Mouse (Mus musculus): ENCODE results near the gene Tex35. TPM values are rescaled to one million over a fixed set of nuclear protein-coding genes. Genes with fewer than 3 reads are reported as not detected.

Gene Tex35
- total RNA-seq, 2 experiments from 2014 or later = not detected

DNA sequence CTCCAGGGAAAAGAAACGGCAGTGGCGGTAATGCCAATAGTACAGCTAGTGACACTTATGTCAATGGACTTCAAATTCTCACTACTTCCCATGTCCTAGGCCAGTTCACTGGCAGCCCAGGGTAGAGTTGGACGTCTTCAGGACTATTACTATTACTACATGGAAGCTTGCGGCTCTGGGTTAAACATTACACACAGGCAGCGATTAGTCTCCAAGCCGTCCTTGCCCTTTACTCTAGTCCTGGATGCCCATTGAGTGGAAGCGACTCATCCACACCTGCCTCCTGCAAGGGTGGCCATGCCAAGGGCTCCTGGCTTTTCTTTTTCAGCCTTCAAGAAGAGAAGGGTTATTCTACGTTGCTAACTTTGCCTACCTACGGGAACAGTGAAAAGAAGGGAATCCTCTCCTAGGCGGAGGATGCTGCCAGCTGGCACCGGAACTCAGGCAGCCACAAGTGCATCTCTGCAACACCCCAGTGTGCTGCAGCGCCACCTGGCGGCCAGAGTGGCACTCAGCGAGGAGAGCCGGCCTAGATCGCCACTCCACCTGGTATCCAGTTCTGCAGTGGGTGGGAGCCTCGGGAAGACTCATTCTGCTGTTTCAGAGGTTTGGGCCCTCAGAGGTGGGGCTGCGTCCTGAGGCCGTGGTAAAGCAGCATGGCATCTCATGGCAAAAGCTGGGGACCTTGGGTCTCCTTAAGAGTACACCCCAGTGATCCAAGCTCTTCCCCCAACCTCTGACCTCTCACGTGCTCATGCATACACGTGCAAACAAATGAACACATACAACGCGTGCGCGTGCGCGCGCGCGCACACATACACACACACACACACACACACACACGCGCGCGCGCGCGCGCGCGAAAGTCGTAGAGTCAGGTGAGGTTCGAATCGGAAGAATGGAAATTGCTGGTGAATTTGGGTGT lies 31.4 kb downstream of the Tex35 start:
- H3K27ac ChIP-seq = no peak overlapping the region
- DNase-seq (ENCODE audit: low spot score in 2 of 2) = peak; percentile 88 to 95
- TF ChIP-seq CTCF (conservative IDR thresholded peaks at IDR 0.05) = peak; percentile 94
- peak overlapping the region; percentile 39 for H3K4me3 ChIP-seq

DNA sequence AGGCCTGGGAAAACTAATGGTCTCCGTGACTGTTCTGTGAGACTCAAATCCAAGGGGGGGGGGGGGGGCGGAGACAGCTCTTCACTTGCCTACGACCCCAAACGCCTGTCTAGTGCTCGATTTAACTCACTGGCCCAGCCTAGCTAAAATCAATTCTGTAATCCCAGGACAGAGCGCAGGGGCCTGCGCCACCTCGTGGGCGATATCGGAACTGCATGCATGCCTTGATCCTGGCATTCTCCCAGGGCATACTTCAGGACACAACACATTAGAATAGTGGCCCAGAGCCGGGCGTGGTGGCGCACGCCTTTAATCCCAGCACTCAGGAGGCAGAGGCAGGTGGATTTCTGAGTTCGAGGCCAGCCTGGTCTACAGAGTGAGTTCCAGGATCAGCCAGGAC lies 32.2 kb downstream of the Tex35 start:
- peak; percentile 85 for TF ChIP-seq CTCF (conservative IDR thresholded peaks at IDR 0.05)
- DNase-seq (ENCODE audit: low spot score in 2 of 2) = peak; percentile 71 to 89
- H3K27ac ChIP-seq = no peak overlapping the region
- no peak overlapping the region for H3K4me3 ChIP-seq

DNA sequence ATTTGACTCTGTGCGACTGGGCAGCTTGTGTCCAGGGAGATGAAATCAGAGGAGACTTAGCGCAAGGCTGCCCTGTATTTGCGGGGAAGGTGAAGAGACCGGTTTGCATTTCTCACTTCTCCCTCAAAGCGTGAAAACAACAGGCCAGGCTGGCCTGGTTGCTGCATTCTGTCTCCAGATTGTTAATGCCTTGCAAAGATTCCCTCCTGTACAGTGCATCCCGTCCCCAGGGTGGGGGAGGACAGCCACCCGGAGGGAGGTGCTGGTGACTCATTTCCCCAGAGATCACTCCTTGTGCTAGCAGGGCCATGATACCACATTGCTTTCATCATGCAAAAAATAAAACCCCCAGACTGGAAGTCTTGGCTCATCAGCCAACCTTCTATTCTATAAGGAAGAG lies 33.5 kb downstream of the Tex35 start:
- Histone ChIP-seq H3K27ac (no peak overlapping the region), H3K4me3 (no peak overlapping the region)
- no peak for DNase-seq (ENCODE audit: low spot score in 2 of 2)
- TF ChIP-seq CTCF (conservative IDR thresholded peaks at IDR 0.05) = no peak

DNA sequence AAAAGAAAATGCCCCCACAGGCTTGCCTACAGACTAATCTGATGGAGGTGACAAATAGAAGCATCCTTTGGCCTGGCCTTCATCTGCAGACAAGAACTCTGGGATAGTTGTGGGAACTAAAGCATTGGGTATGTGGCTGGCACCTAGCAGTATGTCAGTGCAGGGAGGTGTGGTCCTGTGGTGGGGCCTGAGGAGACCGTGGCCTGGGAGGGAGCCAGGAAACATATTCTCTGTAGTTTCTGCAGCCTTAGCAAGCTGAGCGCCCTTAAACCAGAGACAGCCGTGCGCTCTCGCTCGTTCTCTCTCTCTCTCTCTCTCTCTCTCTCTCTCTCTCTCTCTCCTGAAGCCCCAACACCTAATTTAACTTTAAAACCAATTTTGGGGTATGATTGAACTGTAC lies 34.1 kb downstream of the Tex35 start:
- no peak for TF ChIP-seq CTCF (conservative IDR thresholded peaks at IDR 0.05)
- Histone ChIP-seq H3K4me3 (no peak overlapping the region), H3K27ac (no peak overlapping the region)
- DNase-seq (ENCODE audit: low spot score in 2 of 2) = no peak

DNA sequence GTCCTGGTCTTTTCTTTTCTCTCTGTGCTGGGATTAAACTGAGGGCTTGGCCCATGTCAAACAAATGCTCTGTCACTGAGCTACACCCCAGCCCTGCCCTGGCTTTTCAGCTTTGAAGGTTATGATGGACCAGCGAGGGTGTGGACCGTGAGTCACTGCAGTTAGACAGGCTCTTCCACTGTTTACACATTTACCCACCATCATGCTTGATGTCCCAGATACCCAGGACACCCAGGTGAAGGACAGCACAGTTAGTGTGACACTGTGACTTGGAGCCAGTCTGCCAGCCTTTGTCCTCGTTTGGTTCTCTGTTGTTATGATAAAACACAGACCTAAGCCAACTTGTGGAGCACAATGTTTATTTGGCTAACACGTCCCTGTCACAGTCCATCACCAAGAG lies 34.9 kb downstream of the Tex35 start:
- no peak for TF ChIP-seq CTCF (conservative IDR thresholded peaks at IDR 0.05)
- no peak overlapping the region for H3K27ac ChIP-seq
- no peak for DNase-seq (ENCODE audit: low spot score in 2 of 2)
- no peak overlapping the region for H3K4me3 ChIP-seq

DNA sequence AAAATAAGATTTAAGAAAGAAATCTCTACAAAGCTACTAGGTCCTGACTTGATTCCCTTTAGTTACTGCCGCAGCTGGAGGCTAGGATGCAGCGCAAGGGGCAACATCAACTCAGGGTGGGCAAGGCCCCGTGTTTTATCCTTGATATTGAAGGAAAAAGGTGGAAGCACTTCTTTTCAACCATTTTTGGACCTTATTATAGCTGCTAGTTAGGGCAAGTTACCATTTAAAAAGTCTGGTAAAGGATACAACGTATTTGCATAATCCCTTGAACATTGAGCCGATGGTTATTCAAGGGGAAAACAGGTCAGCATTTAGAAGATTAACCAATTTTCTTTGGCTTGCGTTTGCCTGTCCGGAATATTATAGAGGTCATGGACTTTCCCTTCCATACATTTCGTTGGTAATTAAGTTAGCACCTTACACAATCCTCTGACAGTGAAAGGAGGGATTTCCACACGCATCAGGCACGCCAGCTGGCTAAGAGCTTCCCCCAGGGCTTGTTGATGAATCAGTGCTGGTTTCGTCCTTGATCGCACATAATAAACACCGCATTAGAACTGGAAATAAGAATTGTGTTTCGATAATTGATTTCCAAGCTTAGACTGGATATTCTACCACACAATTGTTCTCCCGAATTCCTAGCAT lies 39.2 kb downstream of the Tex35 start:
- Histone ChIP-seq H3K4me3 (no peak overlapping the region), H3K27ac (no peak overlapping the region)
- DNase-seq (ENCODE audit: low spot score in 2 of 2) = no peak
- TF ChIP-seq CTCF (conservative IDR thresholded peaks at IDR 0.05) = no peak

DNA sequence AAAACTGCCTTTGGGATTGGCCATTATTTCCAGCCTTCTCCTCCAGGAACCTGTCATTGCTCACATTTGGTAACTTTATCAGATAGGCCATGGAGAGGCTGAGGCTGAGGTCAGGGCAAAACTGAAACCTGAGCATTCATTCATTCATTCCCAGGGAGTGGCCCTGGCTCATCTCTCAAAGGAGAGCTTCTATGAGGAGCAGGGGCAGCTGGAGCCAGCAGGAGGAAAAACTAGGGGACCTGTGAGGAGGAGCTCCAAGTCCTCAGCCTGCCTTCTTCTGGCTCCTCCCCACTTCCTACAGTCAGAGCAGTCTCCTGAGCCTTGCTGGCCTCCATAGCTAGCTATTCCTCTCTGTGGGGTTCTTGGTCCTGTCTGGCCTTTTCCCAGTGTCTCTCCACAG lies 40.2 kb downstream of the Tex35 start:
- no peak for DNase-seq (ENCODE audit: low spot score in 2 of 2)
- TF ChIP-seq CTCF (conservative IDR thresholded peaks at IDR 0.05) = no peak
- no peak overlapping the region for H3K27ac ChIP-seq

DNA sequence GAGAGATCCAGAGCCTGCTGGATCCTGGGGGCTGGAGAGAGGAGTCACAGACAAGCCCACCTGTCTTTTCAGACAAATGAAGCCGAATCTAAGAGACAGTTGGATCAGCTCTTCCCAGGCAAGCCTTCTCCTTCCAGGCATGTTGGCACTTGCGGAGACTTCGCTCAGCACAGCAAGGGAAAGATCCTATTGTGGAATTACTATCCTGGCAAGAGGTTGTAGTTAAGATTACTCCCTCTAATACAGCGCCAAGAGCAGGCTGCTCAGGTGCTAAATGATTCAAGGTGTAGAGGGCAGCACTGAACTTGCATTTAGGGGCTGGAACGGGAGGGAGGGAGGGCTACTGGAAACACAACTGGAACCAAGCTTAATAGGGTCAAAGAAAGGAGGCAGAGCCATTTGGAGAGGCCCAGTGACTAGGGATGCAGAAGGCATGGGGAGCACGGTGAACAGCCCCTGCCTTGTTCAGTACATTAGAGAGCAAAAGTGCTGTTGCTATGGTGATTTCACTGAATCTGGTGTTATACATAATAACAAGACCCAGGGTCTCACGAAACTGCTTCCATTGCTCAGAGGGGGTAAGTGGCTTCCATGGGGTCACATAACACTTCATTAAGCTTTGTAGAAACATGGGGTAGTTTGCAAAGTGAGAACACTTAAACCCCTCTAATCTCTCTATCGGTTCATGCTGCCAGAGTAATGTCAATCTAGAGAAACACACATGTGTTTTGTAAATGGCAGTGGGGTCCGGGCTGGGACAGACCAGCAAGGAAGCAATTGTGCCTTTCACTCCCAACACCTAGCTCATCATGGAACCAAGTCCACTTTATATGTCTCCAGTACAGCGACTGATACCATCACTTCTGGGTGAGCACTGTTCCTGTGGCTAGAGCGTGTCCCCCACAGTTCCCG lies 42.4 kb downstream of the Tex35 start:
- DNase-seq (ENCODE audit: low spot score in 2 of 2) = no peak
- Histone ChIP-seq H3K4me3 (no peak overlapping the region), H3K27ac (no peak overlapping the region)
- no peak for TF ChIP-seq CTCF (conservative IDR thresholded peaks at IDR 0.05)

More for the DNA sequence above, 40.2 kb downstream of the Tex35 start:
- no peak overlapping the region for H3K4me3 ChIP-seq

DNA sequence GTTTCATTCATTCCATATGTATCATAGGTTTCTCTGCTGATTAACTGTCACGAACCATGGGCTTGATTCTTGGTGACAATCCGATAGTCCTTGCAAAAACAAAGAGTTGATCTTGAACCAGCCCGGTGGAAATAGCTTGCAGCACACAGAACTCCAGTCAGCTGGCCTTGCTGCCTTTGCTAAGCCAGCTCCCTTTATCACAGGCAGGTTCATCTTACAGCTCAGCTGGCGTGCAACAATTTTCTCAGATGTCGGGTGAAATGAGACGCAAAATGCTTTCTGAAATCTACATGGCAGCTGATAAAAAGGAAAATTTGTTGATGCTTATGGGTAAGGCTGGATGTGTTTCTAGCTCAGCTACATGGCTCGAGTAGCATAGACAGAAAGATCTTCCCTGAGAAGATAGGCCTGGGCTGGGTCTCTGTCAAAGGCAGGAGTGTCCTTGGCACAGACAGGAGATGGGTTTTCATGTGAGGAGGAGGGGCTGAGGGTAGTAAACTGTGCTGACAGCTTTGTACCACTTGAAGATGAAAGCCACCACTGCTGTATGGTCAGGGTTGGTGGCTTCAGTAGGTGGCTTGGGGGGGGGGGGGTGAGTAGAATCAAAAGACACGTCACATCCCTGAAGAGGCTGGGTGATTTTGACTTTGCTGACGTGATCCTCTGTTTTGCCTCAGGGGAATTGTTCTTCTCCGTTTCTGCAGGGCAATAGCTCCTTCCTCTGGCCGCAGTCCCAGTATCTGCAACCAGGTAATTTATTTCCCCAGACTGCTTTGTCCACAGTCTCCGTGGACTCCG lies 45.0 kb downstream of the Tex35 start:
- no peak for DNase-seq (ENCODE audit: low spot score in 2 of 2)
- TF ChIP-seq CTCF (conservative IDR thresholded peaks at IDR 0.05) = no peak
- H3K4me3 ChIP-seq = no peak overlapping the region
- H3K27ac ChIP-seq = no peak overlapping the region

DNA sequence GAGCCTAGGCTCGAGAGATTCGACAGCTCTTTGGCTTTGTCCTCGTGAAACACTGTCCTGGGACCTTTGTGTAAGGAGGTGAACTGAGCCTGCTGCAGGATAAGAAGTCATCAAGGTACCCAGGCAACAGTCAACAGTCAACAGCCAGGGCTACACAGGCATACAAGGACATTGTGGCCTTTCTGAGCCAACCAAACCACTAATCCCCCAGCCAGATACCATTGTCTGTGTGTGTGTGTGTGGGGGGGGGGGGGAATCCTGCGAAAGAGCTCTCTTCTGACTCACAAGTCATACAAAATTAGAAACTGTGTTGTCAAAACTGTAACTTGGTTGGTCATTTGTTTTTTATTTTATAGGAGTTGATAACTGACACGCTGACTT lies 46.0 kb downstream of the Tex35 start:
- TF ChIP-seq CTCF (conservative IDR thresholded peaks at IDR 0.05) = no peak
- DNase-seq (ENCODE audit: low spot score in 2 of 2) = no peak

DNA sequence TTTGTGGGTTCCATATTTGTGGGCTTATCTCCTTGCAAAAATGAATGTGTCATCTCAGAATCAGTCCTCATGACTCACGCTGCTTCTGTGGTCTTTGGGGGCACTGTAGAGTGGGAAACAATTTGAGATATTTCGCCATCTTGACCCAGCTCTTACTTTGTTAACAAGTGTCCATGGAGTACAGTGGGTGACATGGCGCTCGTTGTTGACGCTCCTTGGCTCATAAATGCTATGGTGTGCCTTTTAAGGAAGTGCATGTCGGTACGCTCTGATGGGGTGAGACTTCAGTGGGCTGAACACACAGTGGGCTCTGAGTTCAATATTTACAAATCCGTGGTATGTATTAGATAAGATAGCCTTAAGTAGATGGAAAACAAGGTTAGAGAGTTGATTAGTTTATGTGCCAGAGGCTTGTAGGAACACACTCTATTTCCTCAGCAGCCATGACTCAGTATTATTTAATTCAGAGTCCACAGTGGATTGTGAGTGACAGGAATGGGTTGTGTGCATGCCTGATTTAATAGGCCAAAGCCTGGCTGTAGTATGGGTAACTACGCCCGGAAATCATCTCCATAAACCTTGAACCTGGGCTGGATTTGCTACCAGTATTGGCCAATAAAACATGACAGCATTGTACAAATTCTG lies 46.6 kb downstream of the Tex35 start:
- Histone ChIP-seq H3K27ac (no peak overlapping the region), H3K4me3 (no peak overlapping the region)
- DNase-seq (ENCODE audit: low spot score in 2 of 2) = no peak
- no peak for TF ChIP-seq CTCF (conservative IDR thresholded peaks at IDR 0.05)

More for the DNA sequence above, 46.0 kb downstream of the Tex35 start:
- Histone ChIP-seq H3K4me3 (no peak overlapping the region), H3K27ac (no peak overlapping the region)

DNA sequence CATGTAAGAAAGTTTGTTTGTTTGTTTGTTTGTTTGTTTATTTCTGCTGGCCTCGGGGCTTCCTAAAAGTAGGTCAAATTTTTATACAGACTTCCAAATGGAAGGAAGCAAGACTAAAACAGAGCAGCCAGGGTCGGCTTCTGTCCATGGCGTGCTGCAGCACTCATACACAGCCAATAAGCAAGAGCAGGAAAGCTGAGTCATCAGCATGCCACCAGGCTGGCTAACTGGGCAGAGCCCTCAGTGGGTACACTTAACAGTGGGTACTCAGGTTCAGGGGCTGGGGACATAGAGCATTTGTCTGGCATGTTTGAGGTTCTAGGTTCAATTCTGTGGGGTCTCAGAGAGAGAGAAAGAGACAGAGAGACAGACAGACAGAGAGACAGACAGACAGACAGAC lies 47.3 kb downstream of the Tex35 start:
- H3K27ac ChIP-seq = no peak overlapping the region
- no peak for DNase-seq (ENCODE audit: low spot score in 2 of 2)
- no peak overlapping the region for H3K4me3 ChIP-seq
- no peak for TF ChIP-seq CTCF (conservative IDR thresholded peaks at IDR 0.05)

Measured in layer of hippocampus, adult 2 months (tissue).